Mouse (Mus musculus) bone marrow, adult 2 months (tissue): ENCODE results near the gene Gamt. TPM values are rescaled to one million over a fixed set of nuclear protein-coding genes. Genes with fewer than 3 reads are reported as not detected.

Source experiments
- H3K27ac ChIP-seq: fragments of 200-500 bp; 2 replicates; pipeline ENCODE4 v1.5.1; 2012; ENCODE audit warnings: low read depth, mild to moderate bottlenecking, control low read depth, inconsistent platforms, low read length; ENCODE audit not compliant: control insufficient read depth, poor library complexity, insufficient read depth
- H3K4me1 ChIP-seq: fragments of 200-500 bp; 2 replicates; pipeline ENCODE4 v1.6.1; 2011; ENCODE audit warnings: low read length; ENCODE audit not compliant: control insufficient read depth, insufficient read depth
- H3K4me3 ChIP-seq: fragments of 200-500 bp; replicated peaks from 2 replicates; pipeline ENCODE3; 2011; ENCODE audit warnings: mild to moderate bottlenecking, low read depth, low read length, control low read depth; ENCODE audit not compliant: control insufficient read depth
- CTCF ChIP-seq: fragments of 200-500 bp; IDR thresholded peaks from 2 replicates; pipeline ENCODE4 v1.5.1; 2011; ENCODE audit warnings: low read length, control low read depth; ENCODE audit not compliant: control insufficient read depth, insufficient read depth
- POLR2A ChIP-seq: fragments of 200-500 bp; IDR thresholded peaks from 2 replicates; pipeline ENCODE4 v1.6.1; 2011; ENCODE audit warnings: low read depth, mild to moderate bottlenecking, control low read depth, low read length, borderline replicate concordance; ENCODE audit not compliant: control insufficient read depth
- WGBS: fragments of 180-500 bp; shearing (Covaris S2); methylation state at CpG from one replicate; pipeline ENCODE4 v1.1.7; 2018; 5-methylcytosine and 5-hydroxymethylcytosine counted together
- polyA plus RNA-seq: library from polyadenylated mRNA; stranded (reverse); fragments of >200 nt; gene quantifications from 2 replicates; pipeline ENCODE4 v1.2.4, GENCODE M21; 2011; ENCODE audit warnings: low replicate concordance; ENCODE audit not compliant: missing spikeins, insufficient read depth, insufficient read length

Gene Gamt
- polyA plus RNA-seq, 1 experiment: 5.8 TPM

DNA sequence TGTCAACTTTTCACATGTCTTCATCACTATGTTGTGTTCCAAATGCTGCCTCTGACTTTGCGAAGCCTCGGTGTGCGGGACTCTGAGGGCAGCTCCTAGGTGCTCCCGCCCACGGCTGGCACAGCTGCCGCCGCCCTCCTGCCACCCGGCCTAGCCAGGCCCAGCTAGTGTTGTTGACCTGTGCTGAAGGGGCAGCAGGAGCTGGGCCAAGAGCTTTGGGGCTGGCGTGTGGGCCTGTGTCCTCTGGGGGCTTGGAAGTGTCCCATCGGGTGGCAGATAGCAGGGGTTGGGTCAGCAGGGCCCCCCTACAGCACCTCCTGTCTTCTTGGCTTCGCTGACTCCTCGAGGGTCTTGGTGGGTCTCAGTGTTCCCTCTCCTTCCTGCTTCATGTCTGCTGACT lies 18.5 kb upstream of the Gamt start:
- Histone ChIP-seq H3K27ac (no peak overlapping the region; the same call in 1 of the 2 replicates), H3K4me3 (no peak overlapping the region), H3K4me1 (no peaks in the 10 kb centered on the region; the same call in 1 of the 2 replicates)
- TF ChIP-seq POLR2A (no peak), CTCF (no peak)
- 87% methylated on average over 12 of the region's 12 CpGs for WGBS

- Histone ChIP-seq H3K27ac (no peak overlapping the region), H3K4me1 (no peaks in the 10 kb centered on the region; the same call in 1 of the 2 replicates), H3K4me3 (no peak overlapping the region)
- 92% methylated on average over 9 of the region's 9 CpGs for WGBS
- TF ChIP-seq CTCF: no peak
Measured at GRCm38 (mm10) chr10:80278390-80278789, 17.6 kb upstream of the Gamt start.

DNA sequence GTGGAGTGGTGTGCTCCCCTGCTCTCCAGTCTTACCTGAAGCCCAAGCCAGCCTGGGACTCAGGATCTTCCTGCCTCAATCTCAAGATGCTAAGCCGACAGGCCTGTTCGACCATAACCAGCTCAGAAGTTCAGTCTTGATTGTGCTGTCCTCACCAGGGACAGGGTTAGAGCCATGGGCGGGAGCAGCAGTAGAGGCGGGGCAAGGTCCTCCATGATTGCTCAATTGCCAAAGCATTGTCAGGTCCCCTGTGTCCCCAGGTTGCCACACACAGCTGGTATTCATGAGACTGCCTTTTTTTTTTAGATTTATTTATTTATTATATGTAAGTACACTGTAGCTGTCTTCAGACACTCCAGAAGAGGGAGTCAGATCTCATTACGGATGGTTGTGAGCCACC lies 15.4 kb upstream of the Gamt start:
- peaks cover 2% of the 10 kb centered on the region for H3K4me1 ChIP-seq
- TF ChIP-seq CTCF (no peak), POLR2A (no peak)
- H3K27ac ChIP-seq: no peak overlapping the region
- WGBS: 73% methylated on average over 5 of the region's 5 CpGs
- H3K4me3 ChIP-seq: no peak overlapping the region

DNA sequence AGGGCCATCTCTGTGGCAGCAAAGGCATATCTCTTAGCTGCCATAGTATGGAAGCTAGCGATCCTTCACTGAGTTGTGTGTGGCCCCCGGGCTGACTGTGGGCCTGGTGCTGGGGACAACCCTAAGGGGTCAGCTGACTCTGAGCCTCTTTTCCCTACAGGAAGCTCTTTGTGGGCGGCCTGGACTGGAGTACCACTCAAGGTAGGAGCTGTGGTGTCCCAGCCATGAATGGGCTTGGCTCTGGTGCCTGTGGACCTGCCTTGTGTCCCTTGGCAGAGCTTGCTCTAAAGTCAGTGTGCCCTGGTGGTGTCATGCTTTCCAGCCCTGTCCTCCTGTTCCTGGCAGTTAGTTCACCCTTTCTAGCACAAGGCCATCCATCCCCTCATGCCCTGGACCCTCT lies 13.0 kb upstream of the Gamt start:
- Histone ChIP-seq H3K4me3 (no peak overlapping the region), H3K4me1 (peaks cover 12% of the 10 kb centered on the region), H3K27ac (no peak overlapping the region)
- TF ChIP-seq CTCF (no peak), POLR2A (no peak)
- WGBS: 81% methylated on average over 3 of the region's 3 CpGs

GRCm38 (mm10) chr10:80271870-80272585 lies 11.2 kb upstream of the Gamt start:
- peaks cover 12% of the 10 kb centered on the region for H3K4me1 ChIP-seq
- 61% methylated on average over 8 of the region's 8 CpGs for WGBS
- no peak overlapping the region for H3K4me3 ChIP-seq
- no peak overlapping the region for H3K27ac ChIP-seq
- TF ChIP-seq CTCF (no peak), POLR2A (no peak)

- Histone ChIP-seq H3K27ac (peak overlapping the region; percentile 31), H3K4me1 (peaks cover 12% of the 10 kb centered on the region), H3K4me3 (no peak overlapping the region)
- 21% methylated on average over 5 of the region's 5 CpGs for WGBS
- TF ChIP-seq CTCF (no peak), POLR2A (no peak)
Measured at GRCm38 (mm10) chr10:80271186-80271843, 10.5 kb upstream of the Gamt start.

DNA sequence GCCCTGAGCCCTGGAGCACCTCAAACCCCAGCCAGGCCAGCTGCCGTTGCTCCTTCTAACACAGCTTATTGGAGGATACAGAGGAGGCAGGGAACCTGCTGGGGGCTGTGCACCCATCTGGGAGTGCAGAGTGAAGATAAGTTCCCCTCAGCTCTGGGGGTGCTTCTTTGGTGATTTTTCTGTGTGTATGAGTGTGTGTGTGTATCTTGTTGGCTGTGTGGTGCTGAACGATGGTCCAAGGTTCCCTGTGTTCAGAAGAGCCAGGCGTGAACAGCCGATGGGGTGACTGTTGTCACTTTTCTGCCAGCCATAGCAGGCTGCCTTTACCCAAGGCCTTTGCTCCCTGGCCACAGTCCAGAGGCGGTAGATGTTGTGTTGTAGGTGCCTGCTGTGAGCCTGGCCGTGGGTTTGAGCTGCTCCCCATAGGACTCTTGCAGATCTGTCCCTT lies 9.9 kb upstream of the Gamt start:
- no peak overlapping the region for H3K4me3 ChIP-seq
- TF ChIP-seq CTCF: no peak
- no peak for TF ChIP-seq POLR2A
- peak overlapping the region; percentile 31 for H3K27ac ChIP-seq
- 39% methylated on average over 6 of the region's 6 CpGs for WGBS
- H3K4me1 ChIP-seq: peaks cover 12% of the 10 kb centered on the region

- 28% methylated on average over 2 of the region's 2 CpGs for WGBS
- peak overlapping the region; percentile 39 for H3K27ac ChIP-seq
- H3K4me1 ChIP-seq: peaks cover 12% of the 10 kb centered on the region
- TF ChIP-seq CTCF (no peak), POLR2A (no peak)
- H3K4me3 ChIP-seq: no peak overlapping the region
Measured at GRCm38 (mm10) chr10:80270099-80270498, 9.3 kb upstream of the Gamt start.

DNA sequence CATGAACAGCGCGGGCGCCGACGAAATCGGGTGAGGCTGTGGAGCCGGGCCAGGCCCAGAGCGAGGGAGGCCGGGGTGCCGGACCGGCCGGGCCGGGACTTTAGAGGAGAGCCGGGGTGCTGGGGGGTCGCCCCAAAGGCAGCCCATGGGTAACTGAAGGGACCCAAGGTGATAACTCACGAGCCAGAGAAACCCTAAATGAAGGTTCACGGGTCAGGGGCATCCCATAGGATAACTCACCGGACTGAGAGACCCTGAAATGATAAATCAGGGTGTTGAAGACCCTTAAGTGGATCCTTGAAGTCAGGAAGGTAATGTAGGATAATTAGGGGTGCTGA lies 4.3 kb upstream of the Gamt start:
- no peak for TF ChIP-seq CTCF
- TF ChIP-seq POLR2A: no peak
- WGBS: under 1% methylated on average over 18 of the region's 18 CpGs
- H3K27ac ChIP-seq: peak overlapping the region; percentile 93
- peaks cover 4% of the 10 kb centered on the region for H3K4me1 ChIP-seq
- peak overlapping the region; percentile 78 for H3K4me3 ChIP-seq
